Mouse (Mus musculus) embryonic facial prominence, embryonic 14.5 days (tissue): ENCODE measurements at regions not wholly inside any gene's neighbourhood (a gene's known extent, or its start where the extent isn't known, plus 50 kb on each side); places are given as distances from the start of the nearest gene placed in this dataset.

Source experiments
- ATAC-seq: fragments of 200-750 bp; cut with Nextera tagmentation; 2 replicates; pipeline ENCODE4 v1.8.0; 2017; ENCODE audit warnings: low read depth, moderate number of reproducible peaks, moderate TSS enrichment
- DNase-seq: peaks from one replicate; pipeline ENCODE4 v3.0.0-alpha.2; 2015; ENCODE audit warnings: low spot score
- H3K27ac ChIP-seq: fragments of 300-500 bp; sonication (generic); replicated peaks from 2 replicates; pipeline ENCODE4 v1.5.1; 2014; ENCODE audit warnings: low read depth, mild to moderate bottlenecking, low read length, moderate library complexity
- H3K27me3 ChIP-seq: fragments of 300-500 bp; sonication (generic); replicated peaks from 2 replicates; pipeline ENCODE4 v1.6.1; 2014; ENCODE audit warnings: low read length; ENCODE audit not compliant: control insufficient read depth, insufficient read depth
- H3K36me3 ChIP-seq: fragments of 300-500 bp; sonication (generic); 2 replicates; pipeline ENCODE4 v1.6.1; 2014; ENCODE audit warnings: low read length, mixed read lengths; ENCODE audit not compliant: control insufficient read depth, insufficient read depth
- H3K4me1 ChIP-seq: fragments of 300-500 bp; sonication (generic); 2 replicates; pipeline ENCODE4 v1.6.1; 2014; ENCODE audit warnings: antibody characterized with exemption, low read length; ENCODE audit not compliant: control insufficient read depth, insufficient read depth
- H3K4me2 ChIP-seq: fragments of 300-500 bp; sonication (generic); 2 replicates; pipeline ENCODE4 v1.6.1; 2014; ENCODE audit warnings: low read depth, mild to moderate bottlenecking, low read length, moderate library complexity, mixed read lengths
- H3K4me3 ChIP-seq: fragments of 300-500 bp; sonication (generic); 2 replicates; pipeline ENCODE4 v1.5.1; 2014; ENCODE audit warnings: low read depth, mild to moderate bottlenecking, low read length
- H3K9ac ChIP-seq: fragments of 300-500 bp; sonication (generic); 2 replicates; pipeline ENCODE4 v1.6.1; 2014; ENCODE audit warnings: low read depth, mild to moderate bottlenecking, low read length, moderate library complexity, mixed read lengths
- H3K9me3 ChIP-seq: fragments of 300-500 bp; sonication (generic); 2 replicates; pipeline ENCODE4 v1.6.1; 2016; ENCODE audit warnings: low read length; ENCODE audit not compliant: control insufficient read depth
- WGBS: fragments of 180-500 bp; shearing (Covaris S2); extraction: QIAGEN DNeasy Blood & Tissue Kit; methylation state at CpG from one replicate; pipeline ENCODE4 v1.1.7; 2014; 5-methylcytosine and 5-hydroxymethylcytosine counted together

GRCm38 (mm10) chr10:118970457-118971175 lies 100.6 kb upstream of the Dyrk2 start:
- no peaks in the 10 kb centered on the region for H3K27me3 ChIP-seq
- no peak for ATAC-seq
- WGBS = 81% methylated on average over 14 of the region's 14 CpGs
- no peak overlapping the region for H3K4me2 ChIP-seq
- no peak for DNase-seq
- H3K9me3 ChIP-seq = no peaks in the 10 kb centered on the region
- H3K27ac ChIP-seq = no peak overlapping the region
- H3K36me3 ChIP-seq = no peaks in the 10 kb centered on the region
- H3K4me1 ChIP-seq = no peaks in the 10 kb centered on the region
- H3K4me3 ChIP-seq = no peak overlapping the region
- H3K9ac ChIP-seq = no peak overlapping the region

- ATAC-seq = no peak
- Histone ChIP-seq H3K27ac (no peak overlapping the region), H3K9me3 (no peaks in the 10 kb centered on the region), H3K4me1 (peaks cover 8% of the 10 kb centered on the region; the same call in 1 of the 2 replicates), H3K27me3 (no peaks in the 10 kb centered on the region), H3K4me3 (no peak overlapping the region), H3K4me2 (no peak overlapping the region), H3K9ac (no peak overlapping the region), H3K36me3 (no peaks in the 10 kb centered on the region)
- 71% methylated on average over 7 of the region's 7 CpGs for WGBS
- no peak for DNase-seq
Observed at GRCm38 (mm10) chr10:118961713-118962181, 91.7 kb upstream of the Dyrk2 start.

- peak; percentile 35 for DNase-seq
- H3K4me3 ChIP-seq = no peak overlapping the region
- H3K4me2 ChIP-seq = no peak overlapping the region
- no peak overlapping the region for H3K27ac ChIP-seq
- no peaks in the 10 kb centered on the region for H3K36me3 ChIP-seq
- WGBS = 53% methylated on average over 6 of the region's 6 CpGs
- ATAC-seq = no peak
- no peaks in the 10 kb centered on the region for H3K9me3 ChIP-seq
- H3K4me1 ChIP-seq = peaks cover 13% of the 10 kb centered on the region
- H3K27me3 ChIP-seq = no peaks in the 10 kb centered on the region
- no peak overlapping the region for H3K9ac ChIP-seq
Observed at GRCm38 (mm10) chr10:118960076-118960475, 90.1 kb upstream of the Dyrk2 start.

GRCm38 (mm10) chr10:118959623-118960022 lies 89.6 kb upstream of the Dyrk2 start:
- H3K27ac ChIP-seq = no peak overlapping the region
- no peak overlapping the region for H3K4me2 ChIP-seq
- 43% methylated on average over 8 of the region's 8 CpGs for WGBS
- DNase-seq (no peak), ATAC-seq (no peak)
- no peak overlapping the region for H3K4me3 ChIP-seq
- no peaks in the 10 kb centered on the region for H3K36me3 ChIP-seq
- H3K9me3 ChIP-seq = no peaks in the 10 kb centered on the region
- peaks cover 13% of the 10 kb centered on the region for H3K4me1 ChIP-seq
- H3K9ac ChIP-seq = no peak overlapping the region
- no peaks in the 10 kb centered on the region for H3K27me3 ChIP-seq

GRCm38 (mm10) chr10:118956352-118956751 lies 86.3 kb upstream of the Dyrk2 start:
- Histone ChIP-seq H3K27me3 (no peaks in the 10 kb centered on the region), H3K4me3 (no peak overlapping the region), H3K9me3 (no peaks in the 10 kb centered on the region), H3K9ac (no peak overlapping the region), H3K4me1 (peaks cover 13% of the 10 kb centered on the region), H3K4me2 (no peak overlapping the region), H3K36me3 (no peaks in the 10 kb centered on the region), H3K27ac (0 out of 2 replicates have a peak overlapping the region, but pooled peaks have one; percentile 44)
- DNase-seq = peak; percentile 91
- peak; percentile 88 for ATAC-seq
- 48% methylated on average over 9 of the region's 9 CpGs for WGBS

- no peak overlapping the region for H3K4me2 ChIP-seq
- no peak overlapping the region for H3K9ac ChIP-seq
- DNase-seq (no peak), ATAC-seq (no peak)
- H3K4me1 ChIP-seq = peaks cover 5% of the 10 kb centered on the region
- WGBS = 78% methylated on average over 6 of the region's 6 CpGs
- H3K36me3 ChIP-seq = no peaks in the 10 kb centered on the region
- no peak overlapping the region for H3K27ac ChIP-seq
- H3K4me3 ChIP-seq = no peak overlapping the region
- no peaks in the 10 kb centered on the region for H3K9me3 ChIP-seq
- H3K27me3 ChIP-seq = no peaks in the 10 kb centered on the region
Observed at GRCm38 (mm10) chr10:118953440-118953839, 83.4 kb upstream of the Dyrk2 start.

- no peak for ATAC-seq
- Histone ChIP-seq H3K9me3 (no peaks in the 10 kb centered on the region), H3K4me3 (no peak overlapping the region), H3K4me2 (no peak overlapping the region), H3K27ac (no peak overlapping the region), H3K27me3 (no peaks in the 10 kb centered on the region), H3K4me1 (peaks cover 9% of the 10 kb centered on the region), H3K9ac (no peak overlapping the region), H3K36me3 (no peaks in the 10 kb centered on the region)
- DNase-seq = no peak
- WGBS = 93% methylated on average over 9 of the region's 9 CpGs
Observed at GRCm38 (mm10) chr10:118952756-118953155, 82.7 kb upstream of the Dyrk2 start.

GRCm38 (mm10) chr10:118947724-118948123 lies 77.7 kb upstream of the Dyrk2 start:
- Histone ChIP-seq H3K4me3 (no peak overlapping the region), H3K27ac (no peak overlapping the region; the same call in 1 of the 2 replicates), H3K4me1 (0 out of 2 replicates have a peak, but pooled peaks cover 7% of the 10 kb centered on the region), H3K4me2 (no peak overlapping the region), H3K27me3 (no peaks in the 10 kb centered on the region), H3K36me3 (no peaks in the 10 kb centered on the region), H3K9me3 (no peaks in the 10 kb centered on the region), H3K9ac (no peak overlapping the region)
- ATAC-seq (no peak), DNase-seq (peak; percentile 57)
- 76% methylated on average over 6 of the region's 6 CpGs for WGBS
